Comparison of ENCODE assay signal across 15 mouse cellular contexts in genomic region chr15:77914507-77914906, GRCm38 (mm10).
"Had no signal": no experiment of that assay in that cellular context is flagged by ENCODE, and none has a peak within 500 bp of the region (broad histone marks: within the 10 kb centered on the region; RNA-seq: fewer than 3 reads in every experiment).

No protein-coding gene starts in this region.

- H3K9ac ChIP-seq: limb, embryonic 12.5 days; limb, embryonic 15.5 days; liver, embryonic 14.5 days; liver, postnatal 0 days had no signal

- H3K27ac ChIP-seq: kidney, postnatal 0 days; layer of hippocampus, adult 2 months; limb, embryonic 12.5 days; limb, embryonic 15.5 days; liver, embryonic 14.5 days had no signal

- H3K27me3 ChIP-seq: limb, embryonic 12.5 days; limb, embryonic 15.5 days had no signal

- H3K4me2 ChIP-seq: limb, embryonic 12.5 days; limb, embryonic 15.5 days; liver, embryonic 11.5 days; midbrain, embryonic 11.5 days had no signal

- ATAC-seq: intestine, postnatal 0 days; liver, postnatal 0 days had no signal

- H3K9me3 ChIP-seq: limb, embryonic 12.5 days; limb, embryonic 15.5 days had no signal

- H3K4me1 ChIP-seq: limb, embryonic 15.5 days had no signal

- H3K4me3 ChIP-seq: layer of hippocampus, adult 2 months; limb, embryonic 12.5 days; limb, embryonic 15.5 days had no signal

- DNase-seq: kidney, adult 2 months; layer of hippocampus, adult 9-11 months; liver, postnatal 0 days; midbrain, embryonic 14.5 days; thymus, adult 2 months; thymus, postnatal 14 days; thymus, postnatal 4 days had no signal
